Mouse (Mus musculus) heart, adult 2 months (tissue): ENCODE results near the gene Gmeb1.

ENCODE experiments used
- CTCF ChIP-seq: fragments of 200-600 bp; IDR thresholded peaks from 2 replicates; pipeline ENCODE4 v1.8.1; 2022; ENCODE audit warnings: antibody characterized with exemption, mild to moderate bottlenecking, moderate library complexity
- EP300 ChIP-seq: fragments of 200-500 bp; IDR thresholded peaks from 2 replicates; pipeline ENCODE4 v1.6.1; 2011; ENCODE audit warnings: low read depth, low read length, control low read depth; ENCODE audit not compliant: insufficient read depth
- POLR2A ChIP-seq: fragments of 200-500 bp; IDR thresholded peaks from 2 replicates; pipeline ENCODE4 v1.6.1; 2011; ENCODE audit warnings: mild to moderate bottlenecking, low read depth, low read length, control low read depth; ENCODE audit not compliant: insufficient read depth

DNA sequence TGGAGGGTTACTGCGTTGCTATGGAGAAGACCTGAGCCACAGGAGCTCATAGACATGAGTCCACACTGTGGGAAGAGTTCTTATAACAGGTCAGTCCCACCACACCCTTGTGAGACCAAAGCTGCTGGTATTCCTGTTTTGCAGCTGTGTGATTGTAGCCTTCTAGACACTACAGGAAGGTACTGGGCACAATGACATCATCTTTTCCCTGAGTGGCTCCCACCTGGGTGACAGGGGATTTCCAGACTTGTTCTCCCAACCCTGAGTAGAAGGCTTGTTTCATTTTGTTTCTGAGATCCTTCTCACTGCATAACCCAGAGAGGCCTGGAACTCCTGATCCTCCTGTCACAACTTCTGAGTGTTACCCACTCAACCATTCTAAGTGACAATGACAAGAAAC, 38.4 kb upstream of the Gmeb1 start:
- no peak for TF ChIP-seq EP300
- TF ChIP-seq CTCF, result no peak
- TF ChIP-seq POLR2A, result no peak
